Comparison of ENCODE assay signal across 12 mouse cellular contexts in genomic region chr3:142339440-142340251, GRCm38 (mm10). TPM values are rescaled to one million over a fixed set of nuclear protein-coding genes. Genes with fewer than 3 reads are reported as not detected.
DNase-seq lines count a peak whose midpoint lies in the region; ATAC-seq and TF ChIP-seq lines count a peak whose summit lies in the region.
"Had no signal": no experiment of that assay in that cellular context is flagged by ENCODE, and none has a peak within 500 bp of the region (broad histone marks: within the 10 kb centered on the region; RNA-seq: fewer than 3 reads in every experiment).

No protein-coding gene starts in this region.

- H3K27me3 ChIP-seq in heart, embryonic 11.5 days (ENCODE audit: control insufficient read depth, insufficient read depth, low read length), result no peaks in the 10 kb centered on the region
- no peaks in the 10 kb centered on the region for H3K27me3 ChIP-seq in lung, postnatal 0 days (replicated peaks; ENCODE audit: insufficient read depth, low read length)
- H3K27me3 ChIP-seq in midbrain, postnatal 0 days (ENCODE audit: insufficient read depth, low read length), result no peaks in the 10 kb centered on the region
- H3K27me3 ChIP-seq: hindbrain, embryonic 15.5 days had no signal

- 25% methylated on average over 6 of the region's 6 CpGs for WGBS in heart, embryonic 11.5 days (ENCODE audit: insufficient replicate concordance)
- 38% methylated on average over 6 of the region's 6 CpGs for WGBS in lung, postnatal 0 days
- 73% methylated on average over 6 of the region's 6 CpGs for WGBS in midbrain, postnatal 0 days

- ATAC-seq in heart, embryonic 11.5 days (replicated peaks; ENCODE audit: insufficient number of reproducible peaks, low FRiP score, low TSS enrichment), result no peak
- ATAC-seq in lung, postnatal 0 days, result peak; percentile 93
- no peak for ATAC-seq in midbrain, postnatal 0 days (ENCODE audit: low FRiP score)
- no peak for ATAC-seq in megakaryocyte, adult 5-6 weeks (ENCODE audit: poor library complexity, severe bottlenecking)

- H3K36me3 ChIP-seq in heart, embryonic 11.5 days (ENCODE audit: control insufficient read depth, insufficient read depth, low read length), result 0 out of 2 replicates have a peak, but pooled peaks cover 3% of the 10 kb centered on the region
- H3K36me3 ChIP-seq in lung, postnatal 0 days (ENCODE audit: insufficient read depth, low read length), result no peaks in the 10 kb centered on the region
- no peaks in the 10 kb centered on the region for H3K36me3 ChIP-seq in midbrain, postnatal 0 days (ENCODE audit: insufficient read depth, low read length)
- H3K36me3 ChIP-seq: hindbrain, embryonic 15.5 days had no signal

- peak; percentile 52; the same call in 1 of the 2 replicates for TF ChIP-seq EP300 in lung, postnatal 0 days (IDR thresholded peaks at IDR 0.05)

- H3K4me1 ChIP-seq in heart, embryonic 11.5 days (ENCODE audit: control insufficient read depth, insufficient read depth, low read length), result peaks cover 18% of the 10 kb centered on the region
- H3K4me1 ChIP-seq in lung, postnatal 0 days (ENCODE audit: insufficient read depth, low read depth, low read length), result no peaks in the 10 kb centered on the region
- H3K4me1 ChIP-seq in midbrain, postnatal 0 days (ENCODE audit: insufficient read depth, low read length), result no peaks in the 10 kb centered on the region
- H3K4me1 ChIP-seq: hindbrain, embryonic 15.5 days had no signal

- intact Hi-C loops in heart, postnatal 25 days (cut with DNase I), result no loop called here
- intact Hi-C loops in left cerebral cortex, postnatal 10 days (cut with DNase I), result no loop called here

- H3K9me3 ChIP-seq in heart, embryonic 11.5 days (replicated peaks; ENCODE audit: control insufficient read depth, low read length), result no peaks in the 10 kb centered on the region
- H3K9me3 ChIP-seq in lung, postnatal 0 days (ENCODE audit: low read length), result no peaks in the 10 kb centered on the region
- H3K9me3 ChIP-seq in midbrain, postnatal 0 days (ENCODE audit: low read length), result no peaks in the 10 kb centered on the region
- H3K9me3 ChIP-seq: hindbrain, embryonic 15.5 days had no signal

- H3K4me2 ChIP-seq in heart, embryonic 11.5 days, result no peak overlapping the region
- H3K4me2 ChIP-seq in lung, postnatal 0 days (replicated peaks; ENCODE audit: low read depth, low read length), result no peak overlapping the region
- no peak overlapping the region for H3K4me2 ChIP-seq in midbrain, postnatal 0 days (ENCODE audit: low read depth, low read length, poor library complexity, severe bottlenecking)
- H3K4me2 ChIP-seq: hindbrain, embryonic 15.5 days had no signal

- peak overlapping the region; percentile 75 for H3K27ac ChIP-seq in heart, embryonic 11.5 days (ENCODE audit: low read depth, low read length)
- H3K27ac ChIP-seq in lung, postnatal 0 days (ENCODE audit: low read length), result no peak overlapping the region
- no peak overlapping the region for H3K27ac ChIP-seq in midbrain, postnatal 0 days (ENCODE audit: low read depth, low read length)
- H3K27ac ChIP-seq: hindbrain, embryonic 15.5 days had no signal

- DNase-seq in heart, adult 11 months, result peak; percentile 93
- DNase-seq in heart, postnatal 25 days (ENCODE audit: low spot score), result no peak
- DNase-seq in kidney, postnatal 25 days, result peak; percentile 11 to 54
- DNase-seq in lung, postnatal 0 days (ENCODE audit: low spot score), result peak; percentile 75
- no peak for DNase-seq in midbrain, postnatal 0 days (ENCODE audit: low spot score)
- no peak for DNase-seq in left cerebral cortex, postnatal 10 days (ENCODE audit: extremely low spot score in 1 of 2, low spot score in 2 of 2)
- DNase-seq: cerebellum, adult 11 months; retina, postnatal 1 day; thymus, adult 18-20 months had no signal

- TF ChIP-seq CTCF in lung, postnatal 0 days (IDR thresholded peaks at IDR 0.05), result no peak
- TF ChIP-seq CTCF in midbrain, postnatal 0 days (IDR thresholded peaks at IDR 0.05), result no peak

- H3K4me3 ChIP-seq in heart, embryonic 11.5 days (ENCODE audit: low read depth, low read length), result no peak overlapping the region
- no peak overlapping the region for H3K4me3 ChIP-seq in lung, postnatal 0 days (ENCODE audit: low read depth, low read length)
- H3K4me3 ChIP-seq in midbrain, postnatal 0 days (ENCODE audit: low read depth, low read length), result no peak overlapping the region
- H3K4me3 ChIP-seq: hindbrain, embryonic 15.5 days had no signal

- H3K9ac ChIP-seq in heart, embryonic 11.5 days (ENCODE audit: low read depth, low read length), result no peak overlapping the region; the same call in 1 of the 2 replicates
- no peak overlapping the region for H3K9ac ChIP-seq in lung, postnatal 0 days (replicated peaks; ENCODE audit: low read depth)
- no peak overlapping the region for H3K9ac ChIP-seq in midbrain, postnatal 0 days (replicated peaks; ENCODE audit: low read length, poor library complexity, severe bottlenecking)
- H3K9ac ChIP-seq: hindbrain, embryonic 15.5 days had no signal

RNA-seq across cellular contexts. Expression of gene Pdlim5, which starts 55.9 kb away (rescaled TPM):
- total RNA-seq in heart, postnatal 25 days (2021), result 100 to 1,000 TPM; 808 to 915 TPM
- polyA plus RNA-seq in heart, embryonic 11.5 days (2014; fragmentation: Nextera tagmentation; extraction: Ambion mirVana), result 240 and 257 TPM in 2 replicates
- 25.8 and 28.4 TPM in 2 replicates for polyA plus RNA-seq in lung, postnatal 0 days (2015; fragmentation: Nextera tagmentation; extraction: Ambion mirVana)
- 28.1 and 29.1 TPM in 2 replicates for total RNA-seq in midbrain, postnatal 0 days (2014; rRNA removed)
- 12.6 and 13.7 TPM in 2 replicates for polyA plus RNA-seq in midbrain, postnatal 0 days (2015; fragmentation: Nextera tagmentation; extraction: Ambion mirVana)
- total RNA-seq in left cerebral cortex, postnatal 10 days (2021), result 10 to 100 TPM; 18.4 to 18.9 TPM
- total RNA-seq in megakaryocyte, adult 5-6 weeks (2015), result 52.0 and 54.7 TPM in 2 replicates
- total RNA-seq in megakaryocyte, adult 5-6 weeks (2017), result 42.0 and 43.7 TPM in 2 replicates

Comparison
In these comparisons a context has a peak if more than half of its experiments do, and no peak if none do; other contexts are left out.
1. DNase-seq: peak in heart, adult 11 months (single experiment), kidney, postnatal 25 days (2 of 2) and lung, postnatal 0 days (single experiment); none in heart, postnatal 25 days (single experiment), midbrain, postnatal 0 days (single experiment) and left cerebral cortex, postnatal 10 days (0 of 2).
2. RNA of gene Pdlim5, which starts 55.9 kb away (total RNA-seq): 808 to 915 TPM in heart, postnatal 25 days; 42.0 to 54.7 TPM in megakaryocyte, adult 5-6 weeks, 28.1 to 29.1 TPM in midbrain, postnatal 0 days and 18.4 to 18.9 TPM in left cerebral cortex, postnatal 10 days; every median in the first group is over 10 times any median in the second.